Mouse (Mus musculus): ENCODE measurements around the gene Cxcr5. TPM values are rescaled to one million over a fixed set of nuclear protein-coding genes. Genes with fewer than 3 reads are reported as not detected.

Gene Cxcr5
- polyA plus RNA-seq, 1 experiment from 2014 or later = not detected

DNA sequence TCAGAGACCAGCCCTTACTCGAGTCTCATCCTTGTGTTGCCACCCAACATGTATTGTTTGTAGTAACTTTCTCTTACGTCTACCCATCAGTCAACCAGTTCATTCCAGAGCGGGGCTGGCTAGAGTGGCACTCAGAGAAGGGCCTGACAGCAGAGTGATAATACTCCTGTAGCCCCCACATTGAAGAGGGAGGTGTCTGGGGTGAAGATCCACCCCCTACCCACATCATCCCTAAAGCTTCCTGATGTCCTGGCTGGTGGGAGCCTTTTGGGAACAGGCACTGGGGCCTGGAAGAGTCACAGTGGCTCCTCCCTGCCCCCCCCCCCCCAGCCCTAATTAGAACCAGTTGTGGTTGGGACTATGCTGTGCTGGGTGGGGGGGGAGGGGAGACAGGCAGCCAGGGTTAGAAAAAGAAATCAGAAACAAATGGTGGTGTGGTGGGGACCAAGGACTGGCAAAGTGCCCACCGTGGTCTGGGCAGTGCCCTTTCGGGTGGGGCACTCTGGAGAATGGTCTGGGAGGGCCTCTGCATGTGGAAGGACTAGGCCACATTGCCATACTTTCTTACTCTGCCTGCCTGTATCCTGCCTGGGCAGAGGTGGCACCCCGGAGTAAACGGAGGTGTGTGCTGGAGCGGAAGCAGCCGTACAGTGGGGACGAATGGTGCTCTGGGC lies 60.3 kb downstream of the Cxcr5 start:
- no peak overlapping the region for H3K4me2 ChIP-seq (ENCODE audit: low read length)
- whole genome bisulfite sequencing = 35% methylated on average over 10 of the region's 10 CpGs
- H3K4me3 ChIP-seq (replicated peaks; ENCODE audit: low read length) = no peak overlapping the region
- H3K36me3 ChIP-seq (ENCODE audit: control insufficient read depth, insufficient read depth) = peaks cover 12% of the 10 kb centered on the region
- H3K9me3 ChIP-seq (ENCODE audit: control insufficient read depth, low read length) = no peaks in the 10 kb centered on the region
- ATAC-seq = no peak
- H3K27ac ChIP-seq (ENCODE audit: low read length) = no peak overlapping the region
- 0 out of 2 replicates have a peak overlapping the region, but pooled peaks have one; percentile 7 for H3K9ac ChIP-seq (replicated peaks; ENCODE audit: low read depth, low read length)
- H3K4me1 ChIP-seq (replicated peaks; ENCODE audit: control insufficient read depth, insufficient read depth, low read length) = peaks cover 66% of the 10 kb centered on the region
- no peaks in the 10 kb centered on the region for H3K27me3 ChIP-seq (replicated peaks; ENCODE audit: control insufficient read depth, insufficient read depth, low read length)

DNA sequence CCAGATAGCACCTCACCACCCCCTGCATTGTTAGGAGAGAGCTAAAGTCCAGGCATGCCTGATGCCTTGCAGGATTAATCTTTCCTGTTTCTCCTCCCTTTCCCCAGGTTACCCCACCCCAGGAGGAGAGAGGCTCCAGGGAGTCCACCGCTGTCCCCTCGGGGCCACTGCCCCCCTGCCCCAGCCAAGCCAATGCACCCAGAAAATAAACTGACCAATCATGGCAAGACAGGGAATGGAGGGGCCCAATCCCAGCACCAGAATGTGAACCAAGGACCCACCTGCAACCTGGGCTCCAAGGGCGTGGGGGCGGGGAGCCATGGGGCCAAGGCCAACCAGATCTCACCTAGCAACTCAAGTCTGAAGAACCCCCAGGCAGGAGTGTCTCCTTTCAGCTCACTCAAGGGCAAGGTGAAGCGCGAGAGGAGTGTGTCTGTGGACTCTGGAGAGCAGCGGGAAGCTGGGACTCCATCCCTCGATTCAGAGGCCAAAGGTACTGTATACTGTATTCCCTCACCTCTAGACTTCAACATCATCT lies 61.0 kb downstream of the Cxcr5 start:
- no peaks in the 10 kb centered on the region for H3K27me3 ChIP-seq (replicated peaks; ENCODE audit: control insufficient read depth, insufficient read depth, low read length)
- WGBS = 55% methylated on average over 8 of the region's 8 CpGs
- no peak overlapping the region for H3K4me2 ChIP-seq (ENCODE audit: low read length)
- no peak overlapping the region; the same call in 1 of the 2 replicates for H3K9ac ChIP-seq (replicated peaks; ENCODE audit: low read depth, low read length)
- H3K9me3 ChIP-seq (ENCODE audit: control insufficient read depth, low read length) = no peaks in the 10 kb centered on the region
- no peak for ATAC-seq
- peaks cover 5% of the 10 kb centered on the region; the same call in 1 of the 2 replicates for H3K36me3 ChIP-seq (ENCODE audit: control insufficient read depth, insufficient read depth)
- H3K27ac ChIP-seq (ENCODE audit: low read length) = no peak overlapping the region
- peaks cover 63% of the 10 kb centered on the region for H3K4me1 ChIP-seq (replicated peaks; ENCODE audit: control insufficient read depth, insufficient read depth, low read length)
- no peak overlapping the region for H3K4me3 ChIP-seq (replicated peaks; ENCODE audit: low read length)

DNA sequence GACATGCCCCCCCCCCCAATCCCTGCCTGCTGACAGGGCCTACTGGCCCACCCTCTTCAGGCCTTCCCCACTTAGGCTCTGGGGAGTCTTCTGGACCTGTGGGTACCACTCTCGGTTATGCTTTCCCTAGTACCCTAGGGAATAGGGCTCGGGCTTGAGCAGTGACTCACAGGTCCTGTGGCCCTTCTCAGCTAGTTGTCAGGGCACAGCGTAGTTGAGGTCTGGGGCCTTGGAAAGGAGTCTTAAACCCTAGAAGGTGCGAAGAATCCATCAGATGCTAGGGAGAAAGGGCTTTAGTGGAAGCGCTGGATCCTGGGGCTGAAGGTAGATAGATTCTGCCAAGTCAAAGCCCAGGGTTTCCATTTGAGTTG lies 61.5 kb downstream of the Cxcr5 start:
- H3K9ac ChIP-seq (replicated peaks; ENCODE audit: low read depth, low read length) = peak overlapping the region; percentile 31
- no peak overlapping the region for H3K4me3 ChIP-seq (replicated peaks; ENCODE audit: low read length)
- no peak for ATAC-seq
- peak overlapping the region; percentile 57 for H3K4me2 ChIP-seq (ENCODE audit: low read length)
- H3K27ac ChIP-seq (ENCODE audit: low read length) = peak overlapping the region; percentile 79
- H3K36me3 ChIP-seq (ENCODE audit: control insufficient read depth, insufficient read depth) = peaks cover 3% of the 10 kb centered on the region; the same call in 1 of the 2 replicates
- no peaks in the 10 kb centered on the region for H3K27me3 ChIP-seq (replicated peaks; ENCODE audit: control insufficient read depth, insufficient read depth, low read length)
- H3K9me3 ChIP-seq (ENCODE audit: control insufficient read depth, low read length) = no peaks in the 10 kb centered on the region
- 45% methylated on average over 5 of the region's 5 CpGs for WGBS
- H3K4me1 ChIP-seq (replicated peaks; ENCODE audit: control insufficient read depth, insufficient read depth, low read length) = peaks cover 65% of the 10 kb centered on the region

DNA sequence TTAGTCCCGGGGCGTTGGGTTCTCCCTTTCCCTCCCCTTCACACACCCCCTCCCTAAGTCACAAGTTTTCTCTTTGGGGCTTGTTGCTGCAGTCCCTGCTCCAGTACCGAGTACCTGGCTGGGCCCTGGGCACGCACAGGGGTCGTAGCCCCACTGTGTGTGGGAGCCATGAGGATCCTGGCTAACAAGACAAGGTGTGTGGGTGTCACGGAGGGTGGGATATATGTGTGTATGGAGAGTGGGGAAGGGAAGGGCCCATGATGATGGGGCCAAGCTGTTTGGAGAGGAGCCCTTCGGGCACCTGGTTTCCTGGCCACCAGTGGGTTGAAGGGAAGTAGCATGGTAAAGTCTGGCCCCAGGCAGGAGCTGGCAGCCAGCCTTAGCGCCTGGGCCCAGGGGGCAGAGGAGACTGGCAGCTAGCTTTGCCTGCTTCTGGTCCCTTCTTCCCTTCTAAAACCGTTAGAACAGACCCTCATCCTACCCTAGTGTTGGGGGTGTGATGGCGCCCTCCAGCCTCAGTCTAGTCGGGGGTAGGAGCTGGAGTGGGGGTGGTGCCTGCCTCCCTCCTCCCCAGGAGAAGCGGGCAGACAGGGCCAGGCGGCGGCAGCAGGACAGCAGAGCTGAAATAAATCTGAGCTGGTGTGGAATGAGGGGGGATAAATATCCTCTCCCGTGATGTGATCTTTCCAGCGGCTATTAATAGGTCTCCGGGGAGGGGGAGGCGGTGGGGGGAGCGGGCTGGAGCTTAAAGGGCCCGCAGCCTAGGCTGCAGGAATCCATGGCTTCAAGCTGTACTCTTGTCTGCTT lies 62.1 kb downstream of the Cxcr5 start:
- Histone ChIP-seq H3K27ac (ENCODE audit: low read length) (peak overlapping the region; percentile 79), H3K27me3 (replicated peaks; ENCODE audit: control insufficient read depth, insufficient read depth, low read length) (no peaks in the 10 kb centered on the region), H3K4me3 (replicated peaks; ENCODE audit: low read length) (peak overlapping the region; percentile 43), H3K9me3 (ENCODE audit: control insufficient read depth, low read length) (no peaks in the 10 kb centered on the region), H3K4me2 (ENCODE audit: low read length) (peak overlapping the region; percentile 57), H3K36me3 (ENCODE audit: control insufficient read depth, insufficient read depth) (peaks cover 3% of the 10 kb centered on the region; the same call in 1 of the 2 replicates), H3K9ac (replicated peaks; ENCODE audit: low read depth, low read length) (peak overlapping the region; percentile 46), H3K4me1 (replicated peaks; ENCODE audit: control insufficient read depth, insufficient read depth, low read length) (peaks cover 65% of the 10 kb centered on the region)
- ATAC-seq = peak; percentile 21
- 4% methylated on average over 19 of the region's 20 CpGs for WGBS

DNA sequence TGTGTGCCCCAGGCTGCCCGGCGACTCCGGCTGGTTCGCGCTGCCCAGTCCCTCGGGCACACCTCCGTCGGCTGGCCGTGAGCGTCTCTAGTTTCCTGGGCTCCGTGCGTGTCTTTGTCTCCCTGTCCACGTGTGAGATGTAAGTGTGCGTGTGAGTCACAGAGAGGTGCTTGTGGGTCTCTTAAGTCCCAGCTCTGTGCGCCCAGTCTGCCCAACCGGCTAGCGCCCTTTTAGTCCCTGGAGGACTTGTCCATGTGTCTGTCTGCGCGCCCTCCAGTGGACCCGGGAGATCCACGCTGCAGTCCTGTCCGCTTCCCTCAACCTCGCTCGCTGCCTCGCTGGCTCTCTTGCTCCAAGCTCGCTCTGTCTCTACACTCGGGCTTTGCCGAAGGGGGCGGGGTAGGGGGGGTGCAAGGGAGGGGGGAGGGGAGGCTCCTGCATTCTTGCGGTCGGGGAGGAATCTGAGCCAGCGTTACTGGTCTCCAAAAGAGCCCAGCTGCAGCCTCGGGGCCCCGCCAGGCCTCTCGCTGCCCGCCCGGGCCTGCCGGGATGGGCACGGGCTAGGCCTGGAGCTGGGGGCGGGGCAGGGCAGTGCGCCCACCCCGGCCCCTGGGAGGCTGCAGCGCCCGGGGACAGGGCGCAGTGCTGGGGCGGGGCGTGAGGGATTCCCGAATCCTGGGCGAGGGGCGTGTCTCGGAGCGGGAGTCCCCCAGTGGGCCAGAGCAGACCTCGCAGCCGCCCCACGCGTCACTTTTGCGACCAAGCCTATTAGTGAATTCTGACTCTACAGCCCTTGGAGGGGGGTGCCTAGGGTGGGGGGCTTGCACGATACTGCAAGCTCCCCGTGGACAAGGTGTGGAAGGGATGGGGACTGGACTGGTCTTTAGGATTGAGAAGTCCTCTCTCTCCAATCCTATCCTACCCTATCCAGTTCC lies 63.0 kb downstream of the Cxcr5 start:
- Histone ChIP-seq H3K36me3 (ENCODE audit: control insufficient read depth, insufficient read depth) (peaks cover 3% of the 10 kb centered on the region; the same call in 1 of the 2 replicates), H3K4me2 (ENCODE audit: low read length) (peak overlapping the region; percentile 57), H3K9ac (replicated peaks; ENCODE audit: low read depth, low read length) (peak overlapping the region; percentile 46), H3K4me3 (replicated peaks; ENCODE audit: low read length) (peak overlapping the region; percentile 43), H3K4me1 (replicated peaks; ENCODE audit: control insufficient read depth, insufficient read depth, low read length) (peaks cover 74% of the 10 kb centered on the region), H3K9me3 (ENCODE audit: control insufficient read depth, low read length) (no peaks in the 10 kb centered on the region), H3K27me3 (replicated peaks; ENCODE audit: control insufficient read depth, insufficient read depth, low read length) (no peaks in the 10 kb centered on the region), H3K27ac (ENCODE audit: low read length) (peak overlapping the region; percentile 79)
- under 1% methylated on average over 54 of the region's 59 CpGs for WGBS
- peak; percentile 81 for ATAC-seq

DNA sequence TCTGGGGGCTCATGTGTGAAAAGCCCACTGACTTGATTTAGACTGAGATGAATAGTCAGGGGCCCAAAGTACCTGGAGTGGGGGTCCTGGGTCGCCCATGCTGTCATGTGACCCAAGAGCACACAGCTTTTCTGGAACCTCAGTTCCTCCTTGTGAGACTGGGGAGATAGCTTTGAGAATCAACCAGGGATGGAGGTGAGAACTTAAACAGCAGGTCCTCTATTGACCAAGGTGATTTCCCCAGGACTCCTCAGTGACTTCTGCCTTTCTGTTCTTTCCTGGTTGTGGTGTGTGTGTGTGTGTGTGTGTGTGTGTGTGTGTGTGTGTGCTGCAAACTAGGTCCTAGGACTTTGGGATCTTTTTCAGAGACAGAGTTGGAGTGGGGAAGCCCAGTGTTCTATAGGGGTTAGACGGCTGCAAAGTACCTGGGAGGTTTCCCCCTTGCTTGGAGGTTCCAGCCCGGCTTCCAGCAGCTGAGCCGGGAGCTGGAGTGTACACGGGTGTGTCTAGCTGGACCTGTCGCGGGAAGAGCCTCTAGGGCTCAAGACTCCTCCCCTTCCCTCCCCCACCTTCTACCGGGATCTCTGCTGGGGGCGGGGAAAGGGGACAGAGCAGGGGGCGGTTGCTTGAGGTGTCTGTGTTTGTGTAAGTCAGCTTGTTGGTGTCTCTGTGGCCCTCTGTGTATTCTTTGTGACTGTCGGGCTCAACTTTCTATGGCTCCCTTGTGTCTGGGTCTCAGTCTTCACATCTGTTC lies 63.9 kb downstream of the Cxcr5 start:
- no peaks in the 10 kb centered on the region for H3K9me3 ChIP-seq (ENCODE audit: control insufficient read depth, low read length)
- no peaks in the 10 kb centered on the region for H3K27me3 ChIP-seq (replicated peaks; ENCODE audit: control insufficient read depth, insufficient read depth, low read length)
- 2% methylated on average over 11 of the region's 11 CpGs for WGBS
- ATAC-seq = no peak
- peak overlapping the region; percentile 79 for H3K27ac ChIP-seq (ENCODE audit: low read length)
- peak overlapping the region; percentile 46 for H3K9ac ChIP-seq (replicated peaks; ENCODE audit: low read depth, low read length)
- peak overlapping the region; percentile 43 for H3K4me3 ChIP-seq (replicated peaks; ENCODE audit: low read length)
- H3K36me3 ChIP-seq (ENCODE audit: control insufficient read depth, insufficient read depth) = peaks cover 3% of the 10 kb centered on the region; the same call in 1 of the 2 replicates
- peaks cover 83% of the 10 kb centered on the region for H3K4me1 ChIP-seq (replicated peaks; ENCODE audit: control insufficient read depth, insufficient read depth, low read length)
- H3K4me2 ChIP-seq (ENCODE audit: low read length) = peak overlapping the region; percentile 57

DNA sequence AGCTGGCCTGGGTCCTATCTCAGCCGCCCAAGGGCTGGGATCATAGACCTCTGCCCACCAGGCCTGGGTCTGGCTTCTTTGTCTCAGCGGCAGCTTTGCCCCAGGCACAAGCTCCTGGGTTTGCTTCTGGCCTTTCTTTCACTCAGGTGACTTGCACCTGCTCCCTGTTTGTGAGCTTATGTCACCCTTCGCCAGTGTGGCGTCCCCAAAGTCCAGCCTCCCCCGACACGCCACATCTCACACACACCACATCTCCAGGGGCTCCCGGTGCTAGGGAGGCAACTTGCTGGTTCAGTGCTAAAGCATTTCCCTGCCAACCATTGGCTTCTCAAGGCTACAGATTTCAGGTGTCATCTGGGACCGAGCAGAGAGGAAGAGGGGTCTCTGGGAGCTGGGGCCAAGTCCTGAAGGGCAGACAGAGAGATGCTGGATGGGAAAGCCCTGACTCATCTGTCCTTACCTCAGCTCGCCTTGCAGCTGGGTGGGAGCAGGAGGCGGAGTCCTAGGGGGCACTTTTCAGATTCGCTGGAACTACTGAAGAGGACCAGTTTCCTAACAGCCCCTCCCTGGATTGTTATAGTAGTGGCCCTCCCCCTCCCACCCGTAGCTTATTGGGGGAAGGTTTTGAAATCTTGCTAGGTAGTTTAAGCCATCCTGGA lies 64.7 kb downstream of the Cxcr5 start:
- H3K36me3 ChIP-seq (ENCODE audit: control insufficient read depth, insufficient read depth) = peaks cover 3% of the 10 kb centered on the region; the same call in 1 of the 2 replicates
- 48% methylated on average over 12 of the region's 12 CpGs for WGBS
- H3K4me3 ChIP-seq (replicated peaks; ENCODE audit: low read length) = no peak overlapping the region
- no peak overlapping the region for H3K27ac ChIP-seq (ENCODE audit: low read length)
- H3K27me3 ChIP-seq (replicated peaks; ENCODE audit: control insufficient read depth, insufficient read depth, low read length) = no peaks in the 10 kb centered on the region
- no peak for ATAC-seq
- H3K9me3 ChIP-seq (ENCODE audit: control insufficient read depth, low read length) = no peaks in the 10 kb centered on the region
- peaks cover 88% of the 10 kb centered on the region for H3K4me1 ChIP-seq (replicated peaks; ENCODE audit: control insufficient read depth, insufficient read depth, low read length)
- no peak overlapping the region for H3K9ac ChIP-seq (replicated peaks; ENCODE audit: low read depth, low read length)
- H3K4me2 ChIP-seq (ENCODE audit: low read length) = no peak overlapping the region

DNA sequence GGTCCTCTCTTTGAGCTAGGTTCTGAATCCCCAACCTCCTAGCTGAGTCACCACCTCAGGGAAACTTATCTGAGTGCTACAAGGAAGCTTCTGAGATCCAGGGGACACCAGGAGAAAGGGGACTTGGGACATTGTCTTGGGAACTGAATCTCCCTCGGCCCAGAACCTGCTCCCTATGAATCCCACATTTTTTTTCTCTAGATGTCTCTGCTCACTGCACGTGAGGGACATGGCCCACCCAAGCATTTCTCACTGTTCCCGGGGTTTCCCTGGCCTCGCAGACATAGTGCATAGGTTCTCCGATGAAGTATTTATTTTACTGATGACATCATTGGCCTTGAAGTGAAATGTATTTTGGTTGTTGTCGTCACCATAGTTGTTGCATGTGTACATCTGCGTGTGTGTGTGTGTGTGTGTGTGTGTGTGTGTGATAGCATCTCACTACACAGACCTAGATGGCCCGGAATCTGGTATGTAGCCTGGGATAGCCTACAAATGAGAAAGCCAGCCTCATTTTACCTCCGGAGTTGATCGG lies 65.8 kb downstream of the Cxcr5 start:
- no peak for ATAC-seq
- no peaks in the 10 kb centered on the region for H3K9me3 ChIP-seq (ENCODE audit: control insufficient read depth, low read length)
- peaks cover 81% of the 10 kb centered on the region for H3K4me1 ChIP-seq (replicated peaks; ENCODE audit: control insufficient read depth, insufficient read depth, low read length)
- WGBS = 87% methylated on average over 10 of the region's 10 CpGs
- no peaks in the 10 kb centered on the region for H3K36me3 ChIP-seq (ENCODE audit: control insufficient read depth, insufficient read depth)
- H3K4me2 ChIP-seq (ENCODE audit: low read length) = no peak overlapping the region
- H3K9ac ChIP-seq (replicated peaks; ENCODE audit: low read depth, low read length) = no peak overlapping the region
- H3K27ac ChIP-seq (ENCODE audit: low read length) = no peak overlapping the region
- H3K27me3 ChIP-seq (replicated peaks; ENCODE audit: control insufficient read depth, insufficient read depth, low read length) = no peaks in the 10 kb centered on the region
- H3K4me3 ChIP-seq (replicated peaks; ENCODE audit: low read length) = no peak overlapping the region

All from forebrain, embryonic 16.5 days (tissue).